ENCODE assay signal across 13 mouse cellular contexts in the genomic region with DNA sequence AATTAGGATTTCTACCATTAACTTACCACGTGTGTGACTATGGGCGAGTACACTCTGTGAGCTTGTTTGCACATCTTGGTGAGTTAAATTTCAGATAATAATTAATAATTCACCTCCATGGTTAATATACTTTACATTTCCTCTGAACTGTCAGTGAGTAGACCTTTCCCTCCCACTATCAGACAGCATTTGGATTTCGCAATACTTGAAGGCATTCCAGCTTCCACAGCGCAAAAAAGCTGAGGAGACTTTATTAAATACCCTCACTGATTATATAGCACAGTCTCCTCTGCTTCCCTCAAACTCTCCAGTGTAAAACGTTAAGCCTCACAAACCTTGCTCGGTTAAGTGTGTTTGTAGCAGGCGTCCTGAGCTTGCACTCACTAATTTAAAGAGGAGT.
DNase-seq lines count a peak whose midpoint lies in the region.
"Had no signal": no experiment of that assay in that cellular context is flagged by ENCODE, and none has a peak within 500 bp of the region (broad histone marks: within the 10 kb centered on the region; RNA-seq: fewer than 3 reads in every experiment).

No protein-coding gene starts in this region.

- DNase-seq in gastrocnemius, adult 18-20 months (ENCODE audit: low spot score) = peak; percentile 50
- DNase-seq in gastrocnemius, postnatal 25 days = no peak
- peak; percentile 28 for DNase-seq in kidney, postnatal 14 days
- no peak for DNase-seq in kidney, postnatal 4 days
- DNase-seq in NIH3T3 (ENCODE audit: low read depth) = peak; percentile 49
- peak; percentile 34 for DNase-seq in lung, postnatal 36 days
- no peak for DNase-seq in urinary bladder, adult 2 months (ENCODE audit: low spot score)
- DNase-seq: B cell, adult 2 months; cerebellum, adult 11-12 months; liver, embryonic 13.5 days; retina, postnatal 1 day; right cerebral cortex, postnatal 4 days; thymus, postnatal 25 days had no signal

Comparison
In these comparisons a context has a peak if more than half of its experiments do, and no peak if none do; other contexts are left out.
1. DNase-seq: peak in gastrocnemius, adult 18-20 months (single experiment), kidney, postnatal 14 days (single experiment), NIH3T3 (single experiment) and lung, postnatal 36 days (single experiment); none in gastrocnemius, postnatal 25 days (single experiment), kidney, postnatal 4 days (0 of 2) and urinary bladder, adult 2 months (single experiment).